ENCODE assay signal across 9 mouse cellular contexts in the genomic region with DNA sequence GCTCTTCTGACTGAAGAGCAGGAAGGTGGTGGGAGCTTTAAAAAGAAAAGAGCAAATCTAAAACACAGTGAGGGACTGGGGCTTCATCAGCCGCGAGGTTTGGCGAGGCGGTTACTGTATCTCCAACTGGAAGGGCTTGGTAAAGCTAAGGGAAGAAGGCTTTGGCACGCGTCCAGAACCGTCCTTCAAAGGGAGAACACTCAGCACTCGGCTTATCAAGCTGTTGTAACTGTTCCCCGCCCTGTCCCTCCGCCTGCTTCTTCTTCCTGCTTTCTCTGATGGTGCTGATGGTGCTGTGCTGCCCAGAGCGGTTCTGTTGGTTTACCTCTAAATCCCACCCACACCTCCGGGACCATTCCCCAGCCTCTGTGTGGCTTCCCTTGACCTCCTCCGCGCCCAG.
DNase-seq lines count a peak whose midpoint lies in the region; ATAC-seq lines count a peak whose summit lies in the region.
"Had no signal": no experiment of that assay in that cellular context is flagged by ENCODE, and none has a peak within 500 bp of the region (broad histone marks: within the 10 kb centered on the region; RNA-seq: fewer than 3 reads in every experiment).

No protein-coding gene starts in this region.

- H3K4me2 ChIP-seq in heart, embryonic 16.5 days (ENCODE audit: low read depth, low read length), result peak overlapping the region; percentile 57
- no peak overlapping the region for H3K4me2 ChIP-seq in hindbrain, embryonic 13.5 days
- H3K4me2 ChIP-seq: embryonic facial prominence, embryonic 13.5 days had no signal

- H3K4me1 ChIP-seq in heart, embryonic 16.5 days (ENCODE audit: control insufficient read depth, insufficient read depth, low read length), result peaks cover 12% of the 10 kb centered on the region
- 0 out of 2 replicates have a peak, but pooled peaks cover 3% of the 10 kb centered on the region for H3K4me1 ChIP-seq in hindbrain, embryonic 13.5 days (replicated peaks)

- DNase-seq in cerebellum, adult 8-10 months, result peak; percentile 16
- DNase-seq in cerebellum, adult 11-12 months, result no peak
- DNase-seq in right cerebral cortex, adult 2 months (ENCODE audit: low spot score in 2 of 2), result peak; percentile 39 to 55
- DNase-seq in right cerebral cortex, postnatal 36 days (ENCODE audit: low spot score in 2 of 2), result no peak
- DNase-seq in layer of hippocampus, postnatal 36 days, result peak; percentile 39 to 48

- 24% methylated on average over 14 of the region's 14 CpGs for WGBS in heart, embryonic 16.5 days
- 83% methylated on average over 14 of the region's 14 CpGs for WGBS in hindbrain, embryonic 13.5 days

- no peak overlapping the region for H3K9ac ChIP-seq in heart, embryonic 16.5 days (ENCODE audit: low read length)
- no peak overlapping the region for H3K9ac ChIP-seq in hindbrain, embryonic 13.5 days
- H3K9ac ChIP-seq: embryonic facial prominence, embryonic 13.5 days had no signal

- peak overlapping the region; percentile 53 for H3K27ac ChIP-seq in heart, embryonic 16.5 days (ENCODE audit: low read length)
- no peak overlapping the region for H3K27ac ChIP-seq in hindbrain, embryonic 13.5 days
- H3K27ac ChIP-seq: embryonic facial prominence, embryonic 13.5 days had no signal

- ATAC-seq in heart, embryonic 16.5 days (replicated peaks; ENCODE audit: extremely low read depth, insufficient read depth, low FRiP score), result peak; percentile 93
- peak; percentile 94 for ATAC-seq in megakaryocyte-erythroid progenitor cell, adult 5-6 weeks (replicated peaks; ENCODE audit: low FRiP score, low TSS enrichment, poor library complexity, severe bottlenecking)
- ATAC-seq in hindbrain, embryonic 13.5 days (ENCODE audit: low FRiP score), result no peak

- H3K36me3 ChIP-seq in heart, embryonic 16.5 days (ENCODE audit: control insufficient read depth, insufficient read depth), result peaks cover 15% of the 10 kb centered on the region
- H3K36me3 ChIP-seq in hindbrain, embryonic 13.5 days, result peaks cover 30% of the 10 kb centered on the region

- H3K27me3 ChIP-seq in heart, embryonic 16.5 days (ENCODE audit: control insufficient read depth, insufficient read depth, low read length), result no peaks in the 10 kb centered on the region
- no peaks in the 10 kb centered on the region for H3K27me3 ChIP-seq in hindbrain, embryonic 13.5 days
- H3K27me3 ChIP-seq: embryonic facial prominence, embryonic 13.5 days had no signal

- H3K4me3 ChIP-seq in heart, embryonic 16.5 days (ENCODE audit: low read length), result peak overlapping the region; percentile 26
- no peak overlapping the region for H3K4me3 ChIP-seq in hindbrain, embryonic 13.5 days
- H3K4me3 ChIP-seq: embryonic facial prominence, embryonic 13.5 days had no signal

- H3K9me3 ChIP-seq in heart, embryonic 16.5 days (replicated peaks; ENCODE audit: control insufficient read depth, low read length), result no peaks in the 10 kb centered on the region
- H3K9me3 ChIP-seq in hindbrain, embryonic 13.5 days, result no peaks in the 10 kb centered on the region
- H3K9me3 ChIP-seq: embryonic facial prominence, embryonic 13.5 days had no signal

Comparison
In these comparisons a context has a peak if more than half of its experiments do, and no peak if none do; other contexts are left out.
1. DNase-seq: peak in cerebellum, adult 8-10 months (single experiment), right cerebral cortex, adult 2 months (2 of 2) and layer of hippocampus, postnatal 36 days (2 of 2); none in cerebellum, adult 11-12 months (single experiment) and right cerebral cortex, postnatal 36 days (0 of 2).